Mouse (Mus musculus) adrenal gland, adult 8-10 months (tissue): ENCODE data around the gene Cdk5r2. TPM values are rescaled to one million over a fixed set of nuclear protein-coding genes. Genes with fewer than 3 reads are reported as not detected.
"Not testable (repeated sequence)": the region's sequence is repeated elsewhere in the genome, so short reads cannot be mapped to it uniquely, and the experiment has no call there.

Experiments used
- DNase-seq: peaks from one replicate; pipeline ENCODE4 v3.0.0; 2022
- total RNA-seq, 4 experiments: library from RNA; stranded (reverse); gene quantifications; 2 replicates each; pipeline ENCODE4 v1.2.4; 2022

Gene Cdk5r2
- 1 to 10 TPM; 4.2 to 6.2 (median 6.0) TPM for total RNA-seq

- peak; percentile 79 for DNase-seq
These were observed at the start of gene Cdk5r2 for GRCm38 (mm10) chr1:74854306-74855056. Cdk5r2 (plus strand) TSS chr1:74854934.

GRCm38 (mm10) chr1:74805340-74805835 lies 49.3 kb upstream of the Cdk5r2 start:
- DNase-seq, result no peak

GRCm38 (mm10) chr1:74805843-74806242 lies 48.9 kb upstream of the Cdk5r2 start:
- no peak for DNase-seq

- DNase-seq, result peak; percentile 41
These were observed 48.1 kb upstream of the Cdk5r2 start for GRCm38 (mm10) chr1:74806360-74807311.

DNA sequence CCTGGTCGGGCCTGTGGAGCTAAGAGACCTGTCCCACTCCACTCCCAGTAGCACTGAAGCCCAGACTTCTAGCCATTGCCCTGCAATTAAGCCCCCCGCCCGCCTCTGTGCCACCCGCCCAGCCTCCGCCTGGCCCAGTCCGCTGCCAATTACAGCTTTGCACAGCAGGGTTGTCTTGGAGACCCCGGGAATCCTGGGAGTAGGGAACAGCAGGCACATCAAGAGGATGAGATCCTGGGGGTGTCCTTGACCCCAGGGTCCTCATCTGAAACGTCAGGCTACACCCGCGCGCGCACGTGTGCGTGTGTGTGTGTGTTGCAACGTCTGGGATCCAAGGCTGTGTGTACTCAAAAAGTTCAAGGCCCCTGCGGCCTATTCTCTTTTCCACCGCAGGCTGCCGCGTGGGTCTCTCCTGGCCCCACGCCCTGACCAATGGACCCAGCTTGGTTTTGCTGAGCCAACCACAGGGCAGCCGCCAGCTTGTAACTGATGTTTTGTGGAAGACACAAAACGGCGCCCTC lies 47.1 kb upstream of the Cdk5r2 start:
- peak; percentile 77 for DNase-seq

DNA sequence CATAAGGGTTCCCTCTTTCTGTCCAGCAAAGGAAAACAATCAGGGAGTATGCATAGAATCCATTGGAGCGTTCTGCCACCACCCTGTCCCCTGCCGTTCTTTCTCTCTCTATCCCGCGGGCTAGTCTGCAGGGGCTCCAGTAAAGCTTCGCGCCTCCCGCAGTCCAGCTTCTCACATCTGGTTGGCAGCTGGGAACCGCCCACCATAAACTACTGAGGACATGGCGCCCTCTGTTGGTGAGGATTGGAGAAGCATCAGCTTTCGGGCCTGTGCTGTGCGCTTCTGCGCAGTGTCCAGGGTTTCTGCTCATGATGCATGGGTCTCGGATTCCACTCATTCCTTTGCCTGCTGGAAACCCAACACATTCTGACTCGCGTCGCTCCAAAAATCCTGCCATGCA lies 46.7 kb upstream of the Cdk5r2 start:
- DNase-seq, result peak; percentile 84

DNA sequence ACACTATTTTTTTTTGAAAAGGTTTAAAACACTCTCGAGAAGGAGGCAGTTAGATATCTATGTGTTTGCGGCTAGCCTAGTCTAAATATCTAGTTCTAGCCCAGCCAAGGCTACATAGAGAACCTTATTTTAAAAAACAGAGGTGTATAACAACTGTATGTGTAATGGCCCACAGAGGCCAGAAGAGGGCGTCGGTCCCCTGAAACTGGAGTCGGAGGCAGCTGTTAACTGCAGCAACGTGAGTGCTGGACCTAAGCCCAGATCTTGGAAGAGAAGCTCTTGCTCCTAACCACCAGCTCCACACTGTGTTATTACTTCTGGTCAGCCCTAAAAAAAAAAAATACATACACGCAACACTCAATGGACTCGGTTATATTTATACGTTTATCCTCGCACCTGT lies 45.7 kb upstream of the Cdk5r2 start:
- DNase-seq, result no peak

GRCm38 (mm10) chr1:74814931-74815647 lies 39.6 kb upstream of the Cdk5r2 start:
- no peak for DNase-seq

DNA sequence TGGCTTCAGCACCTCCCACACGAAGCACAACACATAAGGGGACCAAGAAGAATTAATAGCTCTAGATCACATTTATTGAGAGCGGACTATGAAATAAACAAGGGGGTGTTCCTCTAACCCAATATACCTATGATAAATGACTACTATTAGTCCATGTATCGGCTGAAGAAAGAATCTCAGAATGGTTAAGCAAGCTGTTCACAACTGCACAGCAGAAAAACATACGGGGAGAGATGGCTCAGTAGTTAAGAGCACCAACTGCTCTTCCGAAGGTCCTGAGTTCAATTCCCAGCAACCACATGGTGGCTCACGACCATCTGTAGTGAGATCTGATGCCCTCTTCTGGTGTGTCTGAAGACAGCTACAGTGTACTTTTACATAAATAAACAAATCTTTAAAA lies 38.8 kb upstream of the Cdk5r2 start:
- not testable (repeated sequence) for DNase-seq

DNA sequence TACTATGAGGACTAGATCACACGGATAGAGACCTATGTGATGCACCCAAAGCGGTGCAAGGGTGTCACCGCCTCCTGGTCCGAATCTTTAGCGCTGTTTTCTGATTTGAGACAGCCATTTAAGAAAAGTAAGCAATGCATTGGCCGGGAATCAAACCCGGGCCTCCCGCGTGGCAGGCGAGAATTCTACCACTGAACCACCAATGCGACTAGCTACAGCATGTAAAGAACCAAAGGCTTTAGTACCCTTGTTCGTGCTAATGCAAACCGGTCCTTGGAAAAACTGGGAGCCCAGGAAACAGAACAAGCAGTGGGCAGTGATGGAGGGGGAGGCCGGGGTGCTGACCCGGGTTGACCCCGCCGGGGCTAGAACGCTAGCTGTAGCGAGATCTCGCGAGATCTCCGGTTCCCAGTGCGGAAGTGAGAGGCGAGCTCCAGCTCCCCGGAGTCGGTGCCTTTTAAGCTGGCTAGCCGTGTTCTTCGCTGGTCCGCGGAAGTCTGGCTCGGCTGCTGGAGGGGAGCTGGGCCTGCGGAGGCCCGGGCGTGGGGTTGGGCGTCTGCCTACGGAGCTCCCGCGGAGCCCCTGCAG lies 38.0 kb upstream of the Cdk5r2 start:
- DNase-seq, result peak; percentile 90

GRCm38 (mm10) chr1:74817219-74817618 lies 37.5 kb upstream of the Cdk5r2 start:
- DNase-seq, result no peak

DNA sequence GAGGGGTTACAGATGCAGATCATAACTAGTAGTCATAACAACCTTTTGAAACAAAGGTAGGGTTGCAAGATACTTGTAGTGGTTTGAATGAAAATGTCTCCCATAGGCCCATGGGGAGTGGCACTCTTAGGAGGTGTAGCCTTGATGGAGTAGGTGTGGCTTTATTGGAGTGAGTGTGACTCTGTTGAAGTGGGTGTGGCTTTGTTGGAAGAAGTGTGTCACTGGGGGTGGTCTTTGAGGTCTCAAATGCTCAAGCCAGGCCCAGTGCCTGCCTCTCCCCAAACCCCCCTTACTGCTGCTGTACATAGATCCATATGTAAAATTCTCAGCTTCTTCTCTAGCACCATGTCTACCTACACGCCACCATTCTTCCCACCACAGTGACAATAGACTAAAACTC lies 36.2 kb upstream of the Cdk5r2 start:
- DNase-seq, result no peak

- not testable (repeated sequence) for DNase-seq
These were observed 31.1 kb upstream of the Cdk5r2 start for GRCm38 (mm10) chr1:74823598-74823997.

DNA sequence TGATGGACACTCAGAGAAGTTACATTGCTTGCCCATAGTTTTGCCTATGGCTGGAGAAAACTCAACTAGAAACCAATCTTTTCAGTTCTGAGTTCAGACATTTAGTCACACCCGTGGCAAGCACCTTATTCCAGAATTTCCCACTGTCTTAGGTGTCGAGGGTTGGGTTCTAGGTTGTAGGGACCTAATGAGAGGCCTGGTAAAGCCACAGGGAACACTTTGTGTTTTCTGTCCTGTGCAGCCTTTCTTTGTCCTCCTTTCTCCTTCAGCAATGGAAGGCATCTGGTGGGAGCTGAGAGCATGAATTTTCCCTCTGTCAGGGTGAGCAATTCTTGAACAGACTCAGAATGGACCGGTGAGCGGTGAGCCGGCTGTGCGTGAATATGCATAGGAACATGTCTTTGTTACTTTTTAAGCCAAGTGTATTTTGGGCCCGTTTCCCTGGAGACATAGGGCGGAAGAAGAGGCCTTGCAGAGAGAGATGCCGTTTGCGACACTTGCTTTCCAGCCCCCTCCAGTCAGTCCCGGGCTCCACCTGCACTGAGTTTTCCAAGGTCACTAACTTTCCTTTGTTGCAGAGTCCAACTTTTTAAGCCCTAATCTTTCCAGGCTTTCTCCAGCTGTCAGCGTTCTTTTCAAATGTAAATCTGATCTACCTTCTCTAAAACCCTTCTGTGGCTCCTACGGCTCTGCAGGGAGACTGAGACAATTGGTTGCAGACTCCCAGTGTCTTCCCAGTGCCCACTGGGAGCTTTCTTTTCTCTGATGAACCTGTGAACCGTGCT lies 30.0 kb upstream of the Cdk5r2 start:
- DNase-seq, result peak; percentile 9

GRCm38 (mm10) chr1:74830061-74830460 lies 24.7 kb upstream of the Cdk5r2 start:
- DNase-seq, result no peak

GRCm38 (mm10) chr1:74833255-74833654 lies 21.5 kb upstream of the Cdk5r2 start:
- no peak for DNase-seq

- DNase-seq, result no peak
These were observed 11.6 kb upstream of the Cdk5r2 start for GRCm38 (mm10) chr1:74843090-74843489.

DNA sequence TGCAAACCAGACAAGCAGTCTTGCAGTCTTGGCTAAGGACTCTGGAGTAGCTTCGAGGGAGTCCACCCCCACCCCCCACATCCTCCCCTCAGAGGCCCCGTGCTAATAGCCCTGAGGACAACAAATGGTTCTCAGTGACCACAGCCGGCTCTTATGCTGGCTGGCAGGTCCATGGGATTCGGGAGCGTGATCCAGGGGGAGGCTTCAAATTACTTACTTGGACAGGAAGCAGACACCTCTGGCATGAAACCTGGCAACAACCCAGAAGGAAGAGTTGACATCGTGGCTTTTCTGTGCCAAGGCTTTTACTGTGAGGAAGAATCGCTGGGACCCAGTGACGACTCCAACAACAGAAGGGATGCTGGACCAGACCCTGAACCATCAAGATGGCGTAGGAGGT lies 8.4 kb upstream of the Cdk5r2 start:
- no peak for DNase-seq

- no peak for DNase-seq
These were observed 5.8 kb upstream of the Cdk5r2 start for GRCm38 (mm10) chr1:74848946-74849345.

DNA sequence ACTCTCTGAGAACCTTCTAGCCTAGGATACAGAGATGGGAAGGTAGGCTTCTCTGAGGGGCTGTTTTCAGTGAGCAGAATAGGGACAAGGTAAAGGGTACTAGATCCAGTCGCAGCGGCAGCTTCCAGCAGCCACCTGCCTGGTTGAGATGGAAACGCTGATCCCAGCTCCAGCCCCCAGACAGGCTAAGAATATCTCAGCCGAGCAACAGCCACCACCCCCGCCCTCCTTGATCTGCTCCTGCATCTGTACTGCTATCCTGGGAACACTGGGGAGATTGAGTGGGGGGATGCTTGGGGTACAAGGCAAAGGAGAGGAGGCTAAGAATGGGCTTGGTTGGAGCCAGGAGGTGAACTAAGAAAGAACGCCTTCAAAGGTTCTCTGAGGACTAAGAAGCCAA lies 4.5 kb upstream of the Cdk5r2 start:
- no peak for DNase-seq
